Comparison of ENCODE assay signal across 27 mouse cellular contexts in genomic region chr2:91295895-91296294, GRCm38 (mm10). TPM values are rescaled to one million over a fixed set of nuclear protein-coding genes. Genes with fewer than 3 reads are reported as not detected.
"Had no signal": no experiment of that assay in that cellular context is flagged by ENCODE, and none has a peak within 500 bp of the region (broad histone marks: within the 10 kb centered on the region; RNA-seq: fewer than 3 reads in every experiment).

No protein-coding gene starts in this region.

- H3K4me2 ChIP-seq: embryonic facial prominence, embryonic 12.5 days; embryonic facial prominence, embryonic 13.5 days; embryonic facial prominence, embryonic 15.5 days; forebrain, embryonic 12.5 days; forebrain, embryonic 13.5 days; forebrain, embryonic 15.5 days had no signal

- H3K27me3 ChIP-seq: embryonic facial prominence, embryonic 12.5 days; embryonic facial prominence, embryonic 13.5 days; embryonic facial prominence, embryonic 15.5 days; forebrain, embryonic 12.5 days; forebrain, embryonic 13.5 days; forebrain, embryonic 15.5 days had no signal

- H3K4me3 ChIP-seq: embryonic facial prominence, embryonic 10.5 days; embryonic facial prominence, embryonic 12.5 days; embryonic facial prominence, embryonic 13.5 days; embryonic facial prominence, embryonic 15.5 days; erythroblast, embryonic 14.5 days; forebrain, embryonic 10.5 days; forebrain, embryonic 12.5 days; forebrain, embryonic 13.5 days; forebrain, embryonic 15.5 days; gastrocnemius, adult 2 months; heart, adult 2 months had no signal

- DNase-seq: cerebellum, adult 8-10 months; cerebellum, adult 9-10 months; cerebellum, adult 9-11 months; cerebellum, postnatal 10 days; cerebellum, postnatal 14 days; cerebellum, postnatal 25 days; cerebellum, postnatal 36 days; embryo, embryonic 11 days; forebrain, postnatal 0 days; gastrocnemius, adult 2 months; gastrocnemius, postnatal 10 days; gastrocnemius, postnatal 25 days; gastrocnemius, postnatal 36 days; heart, adult 11 months; heart, adult 18-20 months; heart, adult 2 months had no signal

- H3K36me3 ChIP-seq: embryonic facial prominence, embryonic 10.5 days; embryonic facial prominence, embryonic 12.5 days; embryonic facial prominence, embryonic 13.5 days; embryonic facial prominence, embryonic 15.5 days; forebrain, embryonic 12.5 days; forebrain, embryonic 15.5 days had no signal

RNA-seq across cellular contexts. Expression of gene Pacsin3, which starts 40.1 kb away (rescaled TPM):
- total RNA-seq: common myeloid progenitor, adult 5-6 weeks; granulocyte monocyte progenitor cell, adult 5-6 weeks had no signal
- polyA plus RNA-seq: erythroblast, embryonic 14.5 days had no signal
